Mouse (Mus musculus) erythroblast, embryonic 14.5 days (primary cell): ENCODE results near the gene AC124502.3. TPM values are rescaled to one million over a fixed set of nuclear protein-coding genes. Genes with fewer than 3 reads are reported as not detected.

Experiments
- H3K27me3 ChIP-seq: 2 replicates; pipeline ENCODE4 v1.6.1; 2012; ENCODE audit warnings: inconsistent platforms; ENCODE audit not compliant: control insufficient read depth
- H3K36me3 ChIP-seq: 2 replicates; pipeline ENCODE4 v1.6.1; 2012; ENCODE audit warnings: mild to moderate bottlenecking, inconsistent platforms; ENCODE audit not compliant: control insufficient read depth
- H3K4me1 ChIP-seq: 2 replicates; pipeline ENCODE4 v1.6.1; 2012; ENCODE audit warnings: inconsistent platforms; ENCODE audit not compliant: control insufficient read depth
- H3K4me3 ChIP-seq: replicated peaks from 2 replicates; pipeline ENCODE3; 2012; ENCODE audit warnings: moderate library complexity, mild to moderate bottlenecking, inconsistent platforms
- H3K9me3 ChIP-seq: 2 replicates; pipeline ENCODE4 v1.6.1; 2012; ENCODE audit warnings: low read length, inconsistent platforms, mixed read lengths; ENCODE audit not compliant: control insufficient read depth
- GATA1 ChIP-seq: IDR thresholded peaks from 2 replicates; pipeline ENCODE4 v1.6.1; 2012; ENCODE audit warnings: low read length, inconsistent platforms, mixed read lengths
- TAL1 ChIP-seq: IDR thresholded peaks from 3 replicates; pipeline ENCODE4 v1.6.1; 2012; ENCODE audit warnings: low read length, inconsistent platforms, mixed read lengths
- polyA plus RNA-seq: library from polyadenylated mRNA; stranded (reverse); fragments of >175 nt; gene quantifications from 2 replicates; pipeline ENCODE4 v1.2.3, GENCODE M21; 2012

The AC124502.3 gene
- polyA plus RNA-seq, 1 experiment: 0.03 TPM

GRCm38 (mm10) chr19:5053909-5054308 lies 15.2 kb downstream of the AC124502.3 start:
- Histone ChIP-seq H3K4me1 (peaks cover 34% of the 10 kb centered on the region), H3K36me3 (peaks cover 11% of the 10 kb centered on the region), H3K27me3 (peaks cover 47% of the 10 kb centered on the region), H3K4me3 (no peak overlapping the region), H3K9me3 (no peaks in the 10 kb centered on the region)
- no peak for TF ChIP-seq TAL1
- TF ChIP-seq GATA1: no peak

DNA sequence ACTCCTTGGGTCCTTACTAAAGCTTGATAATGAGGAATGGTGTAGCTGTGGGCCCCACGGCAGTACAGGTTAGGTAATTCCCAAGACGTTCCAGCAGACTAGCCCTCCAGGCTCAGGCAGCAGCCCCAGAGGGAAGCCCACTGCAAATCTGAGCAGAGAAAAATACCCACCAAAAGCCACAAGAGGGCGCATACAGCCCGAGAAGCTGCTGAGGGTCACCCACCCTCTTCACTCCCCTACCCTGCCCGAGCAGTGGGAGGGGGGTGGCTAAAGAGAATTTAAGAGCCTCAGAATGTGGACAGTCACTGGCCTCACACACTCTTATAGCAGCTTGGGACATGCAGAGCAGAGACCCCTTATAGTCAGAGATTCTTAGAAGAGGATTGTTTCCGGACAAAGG lies 17.6 kb downstream of the AC124502.3 start:
- H3K9me3 ChIP-seq: no peaks in the 10 kb centered on the region
- H3K27me3 ChIP-seq: peaks cover 35% of the 10 kb centered on the region
- no peak for TF ChIP-seq GATA1
- no peak for TF ChIP-seq TAL1
- peaks cover 49% of the 10 kb centered on the region for H3K4me1 ChIP-seq
- H3K36me3 ChIP-seq: no peaks in the 10 kb centered on the region
- no peak overlapping the region for H3K4me3 ChIP-seq

DNA sequence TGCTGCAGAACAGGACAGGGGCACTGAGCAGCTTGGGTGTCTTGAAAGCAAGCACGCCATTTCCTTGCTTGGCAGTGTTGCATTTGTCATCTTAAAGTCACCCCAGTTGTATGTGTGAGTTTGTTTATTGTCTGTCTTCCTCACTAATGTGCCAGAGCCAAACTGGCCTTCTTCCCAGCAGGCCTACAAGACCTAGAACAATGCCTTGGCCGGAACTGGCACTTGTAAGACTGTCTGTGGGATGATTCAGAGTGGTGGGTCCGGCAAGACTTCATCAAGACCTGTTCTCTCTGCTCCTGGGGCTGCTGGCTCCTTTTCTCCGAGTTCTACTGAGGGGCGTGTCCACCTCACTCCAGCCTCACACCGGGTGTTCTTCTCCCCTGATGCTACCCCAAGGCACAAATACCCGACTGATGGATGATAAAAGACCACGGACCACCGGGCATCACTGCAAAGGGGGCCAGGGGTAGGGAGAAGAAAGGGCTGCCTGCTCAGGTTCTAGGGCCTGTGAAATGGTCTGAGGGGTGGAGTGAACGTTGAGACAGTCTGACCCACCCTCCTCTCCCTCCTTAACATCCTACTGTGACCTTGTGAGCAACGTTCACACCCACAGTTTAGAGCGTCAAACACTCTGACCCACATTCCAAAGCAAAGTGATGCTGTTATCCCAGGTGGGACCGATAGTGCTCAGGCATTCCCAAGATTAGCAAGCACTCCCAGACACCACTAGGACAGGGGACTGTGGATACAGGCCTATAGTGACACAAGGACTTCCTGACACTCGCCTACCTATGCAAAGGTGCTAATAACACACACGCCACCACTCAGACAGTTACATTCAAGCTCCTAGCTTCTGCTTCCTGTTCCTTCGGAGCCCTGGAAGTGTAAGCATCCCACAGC lies 19.4 kb downstream of the AC124502.3 start:
- Histone ChIP-seq H3K27me3 (peaks cover 16% of the 10 kb centered on the region), H3K9me3 (no peaks in the 10 kb centered on the region), H3K4me1 (peaks cover 55% of the 10 kb centered on the region), H3K4me3 (no peak overlapping the region), H3K36me3 (no peaks in the 10 kb centered on the region)
- TF ChIP-seq GATA1 (no peak), TAL1 (no peak)

GRCm38 (mm10) chr19:5058801-5059771 lies 20.4 kb downstream of the AC124502.3 start:
- no peaks in the 10 kb centered on the region for H3K36me3 ChIP-seq
- H3K4me1 ChIP-seq: peaks cover 51% of the 10 kb centered on the region
- peaks cover 7% of the 10 kb centered on the region; the same call in 1 of the 2 replicates for H3K27me3 ChIP-seq
- TF ChIP-seq TAL1 (no peak), GATA1 (no peak)
- H3K4me3 ChIP-seq: no peak overlapping the region
- H3K9me3 ChIP-seq: no peaks in the 10 kb centered on the region

- TF ChIP-seq GATA1 (no peak), TAL1 (no peak)
Observed at GRCm38 (mm10) chr19:5060365-5061330, 22.0 kb downstream of the AC124502.3 start.

DNA sequence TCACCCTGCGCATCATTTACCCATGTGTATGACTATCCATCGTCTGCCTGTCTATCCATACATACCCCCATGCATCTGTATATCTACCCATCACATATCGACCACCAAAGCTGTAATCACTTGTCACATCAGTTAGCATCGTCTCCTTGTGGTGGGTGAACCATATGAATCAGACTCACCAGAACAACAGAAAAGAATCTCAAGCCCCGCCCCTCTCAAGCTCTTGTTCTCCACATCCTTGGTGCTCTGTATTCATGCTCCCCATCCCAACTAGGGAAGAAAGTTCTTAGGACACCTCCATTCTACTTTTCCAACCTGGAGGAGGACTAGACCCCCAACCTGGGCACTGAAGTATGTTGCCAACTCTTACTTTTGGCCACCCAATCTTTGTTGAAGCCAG lies 23.4 kb downstream of the AC124502.3 start:
- H3K36me3 ChIP-seq: no peaks in the 10 kb centered on the region
- H3K9me3 ChIP-seq: no peaks in the 10 kb centered on the region
- peaks cover 2% of the 10 kb centered on the region; the same call in 1 of the 2 replicates for H3K27me3 ChIP-seq
- no peak for TF ChIP-seq GATA1
- TF ChIP-seq TAL1: no peak
- peaks cover 56% of the 10 kb centered on the region for H3K4me1 ChIP-seq
- no peak overlapping the region for H3K4me3 ChIP-seq

More at GRCm38 (mm10) chr19:5060365-5061330, 22.0 kb downstream of the AC124502.3 start:
- Histone ChIP-seq H3K4me1 (peaks cover 58% of the 10 kb centered on the region), H3K9me3 (no peaks in the 10 kb centered on the region), H3K4me3 (no peak overlapping the region), H3K36me3 (no peaks in the 10 kb centered on the region), H3K27me3 (no peaks in the 10 kb centered on the region; the same call in 1 of the 2 replicates)

DNA sequence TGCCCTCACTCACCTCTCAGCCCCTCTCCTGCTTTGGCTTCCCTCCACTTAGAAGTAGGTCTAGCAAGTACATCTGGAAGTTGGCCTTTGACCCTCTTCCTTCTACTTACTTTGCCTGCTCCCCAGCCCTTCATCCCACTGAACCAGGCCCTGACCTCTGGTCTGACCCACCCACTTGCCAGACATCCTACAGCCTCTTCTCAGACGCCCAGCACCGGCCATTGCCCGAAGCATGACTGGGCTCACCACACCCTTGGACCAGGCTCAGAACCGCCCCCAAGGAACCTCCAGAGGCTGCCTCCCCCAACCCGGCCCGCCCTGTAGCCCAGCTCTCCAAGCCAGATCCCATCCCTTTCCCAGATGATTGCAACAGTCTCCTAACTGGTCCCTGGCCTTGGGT lies 23.8 kb downstream of the AC124502.3 start:
- no peaks in the 10 kb centered on the region for H3K36me3 ChIP-seq
- H3K9me3 ChIP-seq: no peaks in the 10 kb centered on the region
- no peak overlapping the region for H3K4me3 ChIP-seq
- H3K27me3 ChIP-seq: peaks cover 6% of the 10 kb centered on the region
- peaks cover 59% of the 10 kb centered on the region for H3K4me1 ChIP-seq
- no peak for TF ChIP-seq TAL1
- TF ChIP-seq GATA1: no peak

DNA sequence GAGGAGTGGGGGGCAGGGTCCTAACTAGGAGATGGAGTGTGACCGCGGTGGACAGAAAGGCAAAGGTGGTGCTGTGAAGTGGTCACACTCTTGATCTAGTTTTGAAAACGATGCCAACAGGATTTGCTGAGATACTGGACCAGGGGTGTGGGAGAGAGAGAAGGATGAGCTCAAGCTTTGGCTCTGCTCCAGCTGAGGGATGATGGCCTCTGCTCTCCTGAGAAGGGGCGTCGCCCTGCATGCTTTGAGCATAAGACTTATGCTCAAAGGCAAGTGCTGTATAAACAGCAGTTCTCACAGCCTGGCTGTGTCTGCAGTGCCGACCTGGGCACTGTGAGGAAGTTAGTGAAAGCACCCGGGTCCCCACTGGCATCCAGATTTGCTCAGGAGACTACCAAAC lies 26.4 kb downstream of the AC124502.3 start:
- H3K36me3 ChIP-seq: no peaks in the 10 kb centered on the region

More for the DNA sequence above, 26.4 kb downstream of the AC124502.3 start:
- Histone ChIP-seq H3K27me3 (peaks cover 31% of the 10 kb centered on the region), H3K4me1 (peaks cover 60% of the 10 kb centered on the region), H3K4me3 (no peak overlapping the region), H3K9me3 (no peaks in the 10 kb centered on the region)
- no peak for TF ChIP-seq TAL1
- TF ChIP-seq GATA1: no peak
